Mouse (Mus musculus) MEL (cell line): ENCODE data around the gene Rrp12. TPM values are rescaled to one million over a fixed set of nuclear protein-coding genes. Genes with fewer than 3 reads are reported as not detected.
A peak's percentile ranks its signal among the peaks of the same experiment; 100 is the strongest.

Source experiments
- DNase-seq: peaks from one replicate; pipeline ENCODE4 v3.0.0; 2011; ENCODE audit warnings: low read depth, low spot score
- H3K27ac ChIP-seq: 2 replicates; pipeline ENCODE4 v1.5.1; 2012; ENCODE audit warnings: low read depth, mild to moderate bottlenecking, control low read depth, low read length, moderate library complexity; ENCODE audit not compliant: control insufficient read depth
- H3K27me3 ChIP-seq, 2 experiments: fragments of 150-350 bp in 1 of 2; sonication (generic) in 1 of 2; 2 replicates each; pipeline ENCODE4 v1.6.1; 2012; ENCODE audit warnings: low read length in 2 of 2, mild to moderate bottlenecking in 2 of 2, improper control_type of control experiment in 1 of 2, moderate library complexity in 1 of 2; ENCODE audit not compliant: insufficient read depth in 2 of 2, control insufficient read depth in 1 of 2
- H3K36me3 ChIP-seq, 2 experiments: 2 replicates each; pipeline ENCODE4 v1.6.1; 2012 to 2014; ENCODE audit warnings: low read length in 2 of 2, improper control_type of control experiment in 1 of 2, inconsistent platforms in 1 of 2, mild to moderate bottlenecking in 1 of 2; ENCODE audit not compliant: insufficient read depth in 2 of 2, control insufficient read depth in 1 of 2
- H3K4me1 ChIP-seq, 2 experiments: fragments of 150-350 bp in 1 of 2; sonication (generic) in 1 of 2; 2 replicates each; pipeline ENCODE4 v1.6.1; 2012; ENCODE audit warnings: low read length in 2 of 2, improper control_type of control experiment in 1 of 2, mild to moderate bottlenecking in 1 of 2; ENCODE audit not compliant: insufficient read depth in 2 of 2, control insufficient read depth in 1 of 2
- H3K4me3 ChIP-seq, 2 experiments: fragments of 150-350 bp in 1 of 2; sonication (generic) in 1 of 2; 2 replicates each; pipeline ENCODE4 v1.5.1; 2012; ENCODE audit warnings: low read depth in 2 of 2, low read length in 2 of 2, mild to moderate bottlenecking in 2 of 2, moderate library complexity in 2 of 2, control low read depth in 1 of 2, improper control_type of control experiment in 1 of 2; ENCODE audit not compliant: control insufficient read depth in 1 of 2, insufficient read depth in 1 of 2
- H3K79me2 ChIP-seq: 2 replicates; pipeline ENCODE4 v1.6.1; 2012; ENCODE audit warnings: mild to moderate bottlenecking, low read length, moderate library complexity; ENCODE audit not compliant: control insufficient read depth, poor library complexity, insufficient read depth
- H3K9ac ChIP-seq: 2 replicates; pipeline ENCODE4 v1.6.1; 2012; ENCODE audit warnings: low read depth, mild to moderate bottlenecking, control low read depth, low read length, moderate library complexity; ENCODE audit not compliant: control insufficient read depth, poor library complexity, severe bottlenecking
- H3K9me3 ChIP-seq: fragments of 150-350 bp; sonication (generic); replicated peaks from 2 replicates; pipeline ENCODE4 v1.6.1; 2012; ENCODE audit warnings: mild to moderate bottlenecking, low read length, improper control_type of control experiment, moderate library complexity; ENCODE audit not compliant: insufficient read depth
- CHD1 ChIP-seq: IDR thresholded peaks from 2 replicates; pipeline ENCODE4 v1.6.1; 2012; ENCODE audit warnings: low read depth, mild to moderate bottlenecking, inconsistent platforms, low read length, improper control_type of control experiment
- CTCF ChIP-seq, 3 experiments: IDR thresholded peaks in 2 of 3; conservative IDR thresholded peaks in 1 of 3; 2 replicates each; pipeline ENCODE4 v1.5.1; 2011 to 2012; ENCODE audit warnings: low read length in 3 of 3, low read depth in 2 of 3, mild to moderate bottlenecking in 2 of 3, improper control_type of control experiment in 1 of 3, inconsistent platforms in 1 of 3, mixed read lengths in 1 of 3, moderate library complexity in 1 of 3; ENCODE audit not compliant: control insufficient read depth in 1 of 3, insufficient read depth in 1 of 3, poor library complexity in 1 of 3, severe bottlenecking in 1 of 3
- E2F4 ChIP-seq: IDR thresholded peaks from 2 replicates; pipeline ENCODE4 v1.6.1; 2011; ENCODE audit warnings: low read depth, low read length, improper control_type of control experiment, borderline replicate concordance
- EP300 ChIP-seq, 2 experiments: IDR thresholded peaks; 2 replicates each; pipeline ENCODE4 v1.6.1; 2011; ENCODE audit warnings: improper control_type of control experiment in 2 of 2, low read length in 2 of 2, low read depth in 1 of 2, mild to moderate bottlenecking in 1 of 2
- ETS1 ChIP-seq: IDR thresholded peaks from 2 replicates; pipeline ENCODE4 v1.6.1; 2012; ENCODE audit warnings: low read depth, mild to moderate bottlenecking, inconsistent platforms, low read length, improper control_type of control experiment, moderate library complexity
- GABPA ChIP-seq: IDR thresholded peaks from 2 replicates; pipeline ENCODE4 v1.6.1; 2012; ENCODE audit warnings: low read depth, mild to moderate bottlenecking, inconsistent platforms, low read length, improper control_type of control experiment, moderate library complexity
- KAT2A ChIP-seq: conservative IDR thresholded peaks from 2 replicates; pipeline ENCODE4 v1.6.1; 2012; ENCODE audit warnings: low read depth, low read length, improper control_type of control experiment, inconsistent platforms
- MYB ChIP-seq: IDR thresholded peaks from 2 replicates; pipeline ENCODE4 v1.6.1; 2011; ENCODE audit warnings: mild to moderate bottlenecking, low read depth, low read length, improper control_type of control experiment
- NELFE ChIP-seq: IDR thresholded peaks from 2 replicates; pipeline ENCODE4 v1.6.1; 2011; ENCODE audit warnings: low read depth, low read length, improper control_type of control experiment
- NRF1 ChIP-seq: IDR thresholded peaks from 2 replicates; pipeline ENCODE4 v1.6.1; 2014; ENCODE audit warnings: low read depth, mild to moderate bottlenecking, inconsistent platforms, low read length, improper control_type of control experiment, moderate library complexity; ENCODE audit not compliant: poor library complexity, insufficient read depth, severe bottlenecking
- POLR2AphosphoS2 ChIP-seq: IDR thresholded peaks from 2 replicates; pipeline ENCODE4 v1.6.1; 2011; ENCODE audit warnings: low read length, improper control_type of control experiment
- POLR2AphosphoS5 ChIP-seq: IDR thresholded peaks from 2 replicates; pipeline ENCODE4 v1.6.1; 2012; ENCODE audit warnings: low read depth, borderline replicate concordance, mild to moderate bottlenecking, inconsistent platforms, low read length, moderate library complexity, mixed read lengths
- SMC3 ChIP-seq: IDR thresholded peaks from 2 replicates; pipeline ENCODE4 v1.6.1; 2011; ENCODE audit warnings: low read depth, low read length, improper control_type of control experiment
- USF1 ChIP-seq: IDR thresholded peaks from 2 replicates; pipeline ENCODE4 v1.6.1; 2014; ENCODE audit warnings: low read depth, mild to moderate bottlenecking, inconsistent platforms, low read length, improper control_type of control experiment, moderate library complexity
- USF2 ChIP-seq, 2 experiments: IDR thresholded peaks; 2 replicates each; pipeline ENCODE4 v1.6.1; 2011 to 2012; ENCODE audit warnings: improper control_type of control experiment in 2 of 2, low read length in 2 of 2, borderline replicate concordance in 1 of 2, inconsistent platforms in 1 of 2, low read depth in 1 of 2, mild to moderate bottlenecking in 1 of 2; ENCODE audit not compliant: insufficient read depth in 1 of 2
- ZC3H11A ChIP-seq: IDR thresholded peaks from 2 replicates; pipeline ENCODE4 v1.6.1; 2012; ENCODE audit warnings: low read depth, mild to moderate bottlenecking, inconsistent platforms, low read length, improper control_type of control experiment
- ZMIZ1 ChIP-seq: IDR thresholded peaks from 2 replicates; pipeline ENCODE4 v1.6.1; 2012; ENCODE audit warnings: low read depth, mild to moderate bottlenecking, inconsistent platforms, low read length, improper control_type of control experiment, moderate library complexity
- ZNF384 ChIP-seq: IDR thresholded peaks from 2 replicates; pipeline ENCODE4 v1.6.1; 2012; ENCODE audit warnings: low read depth, mild to moderate bottlenecking, inconsistent platforms, low read length, improper control_type of control experiment
- polyA plus RNA-seq, 2 experiments: library from polyadenylated mRNA; stranded (reverse) in 1 of 2; unstranded in 1 of 2; fragments of >175 nt in 1 of 2; fragments of >200 nt in 1 of 2; gene quantifications; 2 replicates each; pipeline versions ENCODE4 v1.2.1 to v1.2.4; 2012; ENCODE audit warnings: low replicate concordance in 2 of 2, low read depth in 1 of 2; ENCODE audit not compliant: insufficient read length in 2 of 2, insufficient read depth in 1 of 2, missing spikeins in 1 of 2
- total RNA-seq: library from RNA; depleted of rRNA; stranded (reverse); fragments of 300-350 nt; gene quantifications from 2 replicates; pipeline ENCODE4 v1.2.3, GENCODE M21; 2012

Gene Rrp12
- total and polyA plus RNA-seq, 3 experiments = 44.5 to 134 (median 106) TPM

GRCm38 (mm10) chr19:41919471-41919870, 23.5 kb upstream of the Rrp12 start:
- H3K27ac ChIP-seq = no peak overlapping the region
- H3K4me3 ChIP-seq = no peak overlapping the region
- DNase-seq = peak; percentile 56
- H3K79me2 ChIP-seq = peaks cover 9% of the 10 kb centered on the region
- no peak overlapping the region for H3K9ac ChIP-seq
- no peaks in the 10 kb centered on the region for H3K27me3 ChIP-seq
- H3K9me3 ChIP-seq = no peaks in the 10 kb centered on the region
- H3K4me1 ChIP-seq = peaks cover 0 to 4% of the 10 kb centered on the region in 2 experiments; a peak in 3 of 4 replicates
- peaks cover 7 to 40% of the 10 kb centered on the region in 2 experiments for H3K36me3 ChIP-seq
- TF ChIP-seq MYB (no peak), CHD1 (no peak), POLR2AphosphoS2 (peak; percentile 9; the same call in 1 of the 2 replicates)
- TF ChIP-seq, all 39 proteins: peak for 1

- Histone ChIP-seq H3K79me2 (peaks cover 33% of the 10 kb centered on the region), H3K4me1 (peaks cover 9 to 16% of the 10 kb centered on the region in 2 experiments), H3K9ac (no peak overlapping the region), H3K4me3 (no peak overlapping the region), H3K27me3 (no peaks in the 10 kb centered on the region), H3K27ac (no peak overlapping the region), H3K9me3 (no peaks in the 10 kb centered on the region), H3K36me3 (peaks cover 22 to 34% of the 10 kb centered on the region in 2 experiments)
- no peak for DNase-seq
- no peak for TF ChIP-seq CTCF (IDR thresholded peaks at IDR 0.05 in 2 of 3, conservative IDR thresholded peaks at IDR 0.05 in 1 of 3; ENCODE audit: control insufficient read depth in 1 of 3, insufficient read depth in 1 of 3, low read depth in 2 of 3, low read length in 3 of 3, poor library complexity in 1 of 3, severe bottlenecking in 1 of 3)
- TF ChIP-seq ETS1 = no peak
- no peak for TF ChIP-seq USF1
- TF ChIP-seq POLR2AphosphoS2 = no peak
- TF ChIP-seq SMC3 = no peak
- no peak for TF ChIP-seq ZC3H11A
- no peak for TF ChIP-seq USF2 (IDR thresholded peaks at IDR 0.05; ENCODE audit: borderline replicate concordance in 1 of 2, insufficient read depth in 1 of 2, low read depth in 1 of 2, low read length in 2 of 2)
- no peak for TF ChIP-seq GABPA
- no peak for TF ChIP-seq ZMIZ1
- no peak for TF ChIP-seq ZNF384
- TF ChIP-seq POLR2AphosphoS5 = no peak
- no peak for TF ChIP-seq KAT2A
- no peak for TF ChIP-seq EP300 (IDR thresholded peaks at IDR 0.05; ENCODE audit: low read depth in 1 of 2, low read length in 2 of 2)
Observed at GRCm38 (mm10) chr19:41916853-41917252, 20.9 kb upstream of the Rrp12 start.

- Histone ChIP-seq H3K4me3 (no peak overlapping the region), H3K9me3 (no peaks in the 10 kb centered on the region), H3K9ac (no peak overlapping the region), H3K4me1 (peaks cover 9 to 16% of the 10 kb centered on the region in 2 experiments), H3K79me2 (peaks cover 33% of the 10 kb centered on the region), H3K27me3 (no peaks in the 10 kb centered on the region), H3K36me3 (peaks cover 26 to 33% of the 10 kb centered on the region in 2 experiments), H3K27ac (no peak overlapping the region)
- no peak for DNase-seq
- no peak for TF ChIP-seq MYB
- TF ChIP-seq POLR2AphosphoS2 = no peak
- TF ChIP-seq NRF1 = no peak
- TF ChIP-seq NELFE = no peak
- TF ChIP-seq CTCF (IDR thresholded peaks at IDR 0.05 in 2 of 3, conservative IDR thresholded peaks at IDR 0.05 in 1 of 3; ENCODE audit: control insufficient read depth in 1 of 3, insufficient read depth in 1 of 3, low read depth in 2 of 3, low read length in 3 of 3, poor library complexity in 1 of 3, severe bottlenecking in 1 of 3) = no peak
- no peak for TF ChIP-seq E2F4
Observed at GRCm38 (mm10) chr19:41915294-41915693, 19.3 kb upstream of the Rrp12 start.
